Mouse (Mus musculus): ENCODE results near the gene Lrguk. TPM values are rescaled to one million over a fixed set of nuclear protein-coding genes. Genes with fewer than 3 reads are reported as not detected.
A peak's percentile ranks its signal among the peaks of the same experiment; 100 is the strongest.

Gene Lrguk
- polyA plus RNA-seq, 1 experiment from 2014 or later: 1.6 TPM

- Histone ChIP-seq H3K27ac (replicated peaks; ENCODE audit: low read depth, low read length) (no peak overlapping the region), H3K4me2 (ENCODE audit: low read depth, low read length) (no peak overlapping the region), H3K9ac (ENCODE audit: low read depth, low read length) (no peak overlapping the region), H3K36me3 (ENCODE audit: control insufficient read depth, insufficient read depth, low read length) (no peaks in the 10 kb centered on the region), H3K27me3 (replicated peaks; ENCODE audit: control insufficient read depth, insufficient read depth, low read length) (no peaks in the 10 kb centered on the region), H3K4me3 (ENCODE audit: low read depth, low read length) (no peak overlapping the region), H3K4me1 (ENCODE audit: control insufficient read depth, insufficient read depth, low read length) (no peaks in the 10 kb centered on the region), H3K9me3 (ENCODE audit: control insufficient read depth, low read length) (no peaks in the 10 kb centered on the region)
- ATAC-seq (ENCODE audit: low read depth) (no peak), DNase-seq (ENCODE audit: low spot score) (no peak)
- WGBS: 85% methylated on average over 9 of the region's 9 CpGs
These were observed 15.7 kb downstream of the Lrguk start for GRCm38 (mm10) chr6:34044846-34045540.

GRCm38 (mm10) chr6:34046551-34047186 is 17.4 kb downstream of the Lrguk start:
- ATAC-seq (ENCODE audit: low read depth) (peak; percentile 28; the same call in 1 of the 2 replicates), DNase-seq (ENCODE audit: low spot score) (no peak)
- no peak overlapping the region for H3K4me2 ChIP-seq (ENCODE audit: low read depth, low read length)
- no peak overlapping the region for H3K4me3 ChIP-seq (ENCODE audit: low read depth, low read length)
- no peaks in the 10 kb centered on the region for H3K27me3 ChIP-seq (replicated peaks; ENCODE audit: control insufficient read depth, insufficient read depth, low read length)
- no peak overlapping the region for H3K9ac ChIP-seq (ENCODE audit: low read depth, low read length)
- no peaks in the 10 kb centered on the region for H3K36me3 ChIP-seq (ENCODE audit: control insufficient read depth, insufficient read depth, low read length)
- no peak overlapping the region for H3K27ac ChIP-seq (replicated peaks; ENCODE audit: low read depth, low read length)
- 73% methylated on average over 11 of the region's 11 CpGs for WGBS
- no peaks in the 10 kb centered on the region for H3K4me1 ChIP-seq (ENCODE audit: control insufficient read depth, insufficient read depth, low read length)
- no peaks in the 10 kb centered on the region for H3K9me3 ChIP-seq (ENCODE audit: control insufficient read depth, low read length)

- no peak overlapping the region for H3K9ac ChIP-seq (ENCODE audit: low read depth, low read length)
- H3K4me3 ChIP-seq (ENCODE audit: low read depth, low read length): no peak overlapping the region
- ATAC-seq (ENCODE audit: low read depth): peak; percentile 80
- H3K9me3 ChIP-seq (ENCODE audit: control insufficient read depth, low read length): no peaks in the 10 kb centered on the region
- WGBS: 56% methylated on average over 2 of the region's 2 CpGs
- no peak for DNase-seq (ENCODE audit: low spot score)
- H3K27me3 ChIP-seq (replicated peaks; ENCODE audit: control insufficient read depth, insufficient read depth, low read length): no peaks in the 10 kb centered on the region
- H3K4me2 ChIP-seq (ENCODE audit: low read depth, low read length): no peak overlapping the region
- H3K27ac ChIP-seq (replicated peaks; ENCODE audit: low read depth, low read length): no peak overlapping the region
- no peaks in the 10 kb centered on the region for H3K4me1 ChIP-seq (ENCODE audit: control insufficient read depth, insufficient read depth, low read length)
- H3K36me3 ChIP-seq (ENCODE audit: control insufficient read depth, insufficient read depth, low read length): no peaks in the 10 kb centered on the region
These were observed 20.2 kb downstream of the Lrguk start for GRCm38 (mm10) chr6:34049433-34049832.

GRCm38 (mm10) chr6:34059741-34060140 is 30.5 kb downstream of the Lrguk start:
- Histone ChIP-seq H3K9ac (ENCODE audit: low read depth, low read length) (no peak overlapping the region), H3K27me3 (replicated peaks; ENCODE audit: control insufficient read depth, insufficient read depth, low read length) (no peaks in the 10 kb centered on the region), H3K4me3 (ENCODE audit: low read depth, low read length) (no peak overlapping the region), H3K4me1 (ENCODE audit: control insufficient read depth, insufficient read depth, low read length) (no peaks in the 10 kb centered on the region), H3K27ac (replicated peaks; ENCODE audit: low read depth, low read length) (no peak overlapping the region), H3K9me3 (ENCODE audit: control insufficient read depth, low read length) (no peaks in the 10 kb centered on the region), H3K4me2 (ENCODE audit: low read depth, low read length) (no peak overlapping the region), H3K36me3 (ENCODE audit: control insufficient read depth, insufficient read depth, low read length) (no peaks in the 10 kb centered on the region)
- no peak for DNase-seq (ENCODE audit: low spot score)
- ATAC-seq (ENCODE audit: low read depth): no peak
- WGBS: 90% methylated on average over 6 of the region's 6 CpGs

- Histone ChIP-seq H3K4me2 (ENCODE audit: low read depth, low read length) (no peak overlapping the region), H3K9me3 (ENCODE audit: control insufficient read depth, low read length) (no peaks in the 10 kb centered on the region), H3K27ac (replicated peaks; ENCODE audit: low read depth, low read length) (no peak overlapping the region), H3K4me3 (ENCODE audit: low read depth, low read length) (no peak overlapping the region), H3K9ac (ENCODE audit: low read depth, low read length) (no peak overlapping the region), H3K4me1 (ENCODE audit: control insufficient read depth, insufficient read depth, low read length) (no peaks in the 10 kb centered on the region), H3K27me3 (replicated peaks; ENCODE audit: control insufficient read depth, insufficient read depth, low read length) (no peaks in the 10 kb centered on the region), H3K36me3 (ENCODE audit: control insufficient read depth, insufficient read depth, low read length) (no peaks in the 10 kb centered on the region)
- ATAC-seq (ENCODE audit: low read depth): no peak
- WGBS: 89% methylated on average over 7 of the region's 7 CpGs
- DNase-seq (ENCODE audit: low spot score): no peak
These were observed 37.5 kb downstream of the Lrguk start for GRCm38 (mm10) chr6:34066790-34067189.

- H3K4me2 ChIP-seq (ENCODE audit: low read depth, low read length): no peak overlapping the region
- H3K4me1 ChIP-seq (ENCODE audit: control insufficient read depth, insufficient read depth, low read length): no peaks in the 10 kb centered on the region
- H3K9me3 ChIP-seq (ENCODE audit: control insufficient read depth, low read length): no peaks in the 10 kb centered on the region
- no peak overlapping the region for H3K27ac ChIP-seq (replicated peaks; ENCODE audit: low read depth, low read length)
- 92% methylated on average over 8 of the region's 8 CpGs for WGBS
- H3K9ac ChIP-seq (ENCODE audit: low read depth, low read length): no peak overlapping the region
- no peaks in the 10 kb centered on the region for H3K36me3 ChIP-seq (ENCODE audit: control insufficient read depth, insufficient read depth, low read length)
- H3K4me3 ChIP-seq (ENCODE audit: low read depth, low read length): no peak overlapping the region
- no peak for ATAC-seq (ENCODE audit: low read depth)
- no peak for DNase-seq (ENCODE audit: low spot score)
- H3K27me3 ChIP-seq (replicated peaks; ENCODE audit: control insufficient read depth, insufficient read depth, low read length): no peaks in the 10 kb centered on the region
These were observed 38.0 kb downstream of the Lrguk start for GRCm38 (mm10) chr6:34067271-34067670.

- Histone ChIP-seq H3K4me2 (ENCODE audit: low read depth, low read length) (no peak overlapping the region), H3K36me3 (ENCODE audit: control insufficient read depth, insufficient read depth, low read length) (no peaks in the 10 kb centered on the region), H3K4me3 (ENCODE audit: low read depth, low read length) (no peak overlapping the region), H3K27ac (replicated peaks; ENCODE audit: low read depth, low read length) (no peak overlapping the region), H3K27me3 (replicated peaks; ENCODE audit: control insufficient read depth, insufficient read depth, low read length) (no peaks in the 10 kb centered on the region), H3K9me3 (ENCODE audit: control insufficient read depth, low read length) (no peaks in the 10 kb centered on the region), H3K4me1 (ENCODE audit: control insufficient read depth, insufficient read depth, low read length) (no peaks in the 10 kb centered on the region), H3K9ac (ENCODE audit: low read depth, low read length) (no peak overlapping the region)
- ATAC-seq (ENCODE audit: low read depth): no peak
- no peak for DNase-seq (ENCODE audit: low spot score)
- 44% methylated on average over 5 of the region's 5 CpGs for WGBS
These were observed 42.7 kb downstream of the Lrguk start for GRCm38 (mm10) chr6:34071936-34072335.

- Histone ChIP-seq H3K27me3 (replicated peaks; ENCODE audit: control insufficient read depth, insufficient read depth, low read length) (no peaks in the 10 kb centered on the region), H3K4me1 (ENCODE audit: control insufficient read depth, insufficient read depth, low read length) (no peaks in the 10 kb centered on the region), H3K36me3 (ENCODE audit: control insufficient read depth, insufficient read depth, low read length) (no peaks in the 10 kb centered on the region), H3K27ac (replicated peaks; ENCODE audit: low read depth, low read length) (no peak overlapping the region), H3K9me3 (ENCODE audit: control insufficient read depth, low read length) (no peaks in the 10 kb centered on the region), H3K4me2 (ENCODE audit: low read depth, low read length) (no peak overlapping the region), H3K9ac (ENCODE audit: low read depth, low read length) (no peak overlapping the region), H3K4me3 (ENCODE audit: low read depth, low read length) (no peak overlapping the region)
- DNase-seq (ENCODE audit: low spot score): no peak
- 76% methylated on average over 3 of the region's 3 CpGs for WGBS
- ATAC-seq (ENCODE audit: low read depth): no peak
These were observed 44.7 kb downstream of the Lrguk start for GRCm38 (mm10) chr6:34073931-34074442.

- H3K4me1 ChIP-seq (ENCODE audit: control insufficient read depth, insufficient read depth, low read length): no peaks in the 10 kb centered on the region
- no peaks in the 10 kb centered on the region for H3K9me3 ChIP-seq (ENCODE audit: control insufficient read depth, low read length)
- H3K9ac ChIP-seq (ENCODE audit: low read depth, low read length): no peak overlapping the region
- H3K4me3 ChIP-seq (ENCODE audit: low read depth, low read length): no peak overlapping the region
- H3K27ac ChIP-seq (replicated peaks; ENCODE audit: low read depth, low read length): no peak overlapping the region
- no peak overlapping the region for H3K4me2 ChIP-seq (ENCODE audit: low read depth, low read length)
- no peaks in the 10 kb centered on the region for H3K27me3 ChIP-seq (replicated peaks; ENCODE audit: control insufficient read depth, insufficient read depth, low read length)
- H3K36me3 ChIP-seq (ENCODE audit: control insufficient read depth, insufficient read depth, low read length): no peaks in the 10 kb centered on the region
- ATAC-seq (ENCODE audit: low read depth) (no peak), DNase-seq (ENCODE audit: low spot score) (no peak)
- WGBS: 67% methylated on average over 11 of the region's 11 CpGs
These were observed 46.3 kb downstream of the Lrguk start for GRCm38 (mm10) chr6:34075520-34075919.
